Mouse (Mus musculus): Measurements from ENCODE around the gene Gng7. TPM values are rescaled to one million over a fixed set of nuclear protein-coding genes. Genes with fewer than 3 reads are reported as not detected.

Gene Gng7
- polyA plus RNA-seq, 1 experiment = 9.0 TPM

DNA sequence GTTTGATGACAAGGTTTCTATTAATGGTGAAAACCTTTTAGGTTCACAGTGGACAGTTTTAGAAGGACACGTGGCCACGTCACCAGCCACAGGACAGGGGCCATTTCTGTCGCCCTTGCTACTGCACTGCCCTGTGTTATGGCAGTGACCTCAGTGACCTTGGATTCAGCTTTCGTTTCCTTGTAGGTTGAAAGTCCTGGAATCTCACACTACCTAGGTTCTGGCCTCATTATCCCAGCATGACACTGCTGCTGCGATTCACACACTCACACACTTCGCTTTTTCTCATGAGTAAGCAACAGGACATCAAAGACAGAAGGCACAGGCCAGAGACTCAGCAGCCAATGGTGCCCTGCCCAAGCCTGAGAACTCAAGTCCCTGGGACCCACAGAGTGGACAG lies 57.8 kb downstream of the Gng7 start:
- Histone ChIP-seq H3K4me1 (ENCODE audit: control insufficient read depth, insufficient read depth, insufficient read length, low read length) (0 out of 2 replicates have a peak, but pooled peaks cover 3% of the 10 kb centered on the region), H3K4me3 (ENCODE audit: insufficient read depth, low read depth, low read length) (no peak overlapping the region), H3K27ac (replicated peaks; ENCODE audit: low read depth, low read length) (no peak overlapping the region)

- H3K27ac ChIP-seq (replicated peaks; ENCODE audit: low read depth, low read length) = no peak overlapping the region
- 0 out of 2 replicates have a peak, but pooled peaks cover 3% of the 10 kb centered on the region for H3K4me1 ChIP-seq (ENCODE audit: control insufficient read depth, insufficient read depth, insufficient read length, low read length)
These were observed 58.4 kb downstream of the Gng7 start for GRCm38 (mm10) chr10:80956385-80956784.

GRCm38 (mm10) chr10:80955536-80955935 lies 59.2 kb downstream of the Gng7 start:
- H3K27ac ChIP-seq (replicated peaks; ENCODE audit: low read depth, low read length) = no peak overlapping the region
- H3K4me1 ChIP-seq (ENCODE audit: control insufficient read depth, insufficient read depth, insufficient read length, low read length) = 0 out of 2 replicates have a peak, but pooled peaks cover 3% of the 10 kb centered on the region
- no peak overlapping the region for H3K4me3 ChIP-seq (ENCODE audit: insufficient read depth, low read depth, low read length)

More at GRCm38 (mm10) chr10:80956385-80956784, 58.4 kb downstream of the Gng7 start:
- no peak overlapping the region for H3K4me3 ChIP-seq (ENCODE audit: insufficient read depth, low read depth, low read length)

GRCm38 (mm10) chr10:80954843-80955242 lies 59.9 kb downstream of the Gng7 start:
- Histone ChIP-seq H3K4me1 (ENCODE audit: control insufficient read depth, insufficient read depth, insufficient read length, low read length) (no peaks in the 10 kb centered on the region), H3K4me3 (ENCODE audit: insufficient read depth, low read depth, low read length) (no peak overlapping the region), H3K27ac (replicated peaks; ENCODE audit: low read depth, low read length) (no peak overlapping the region)

GRCm38 (mm10) chr10:80954415-80954814 lies 60.3 kb downstream of the Gng7 start:
- Histone ChIP-seq H3K4me1 (ENCODE audit: control insufficient read depth, insufficient read depth, insufficient read length, low read length) (no peaks in the 10 kb centered on the region), H3K4me3 (ENCODE audit: insufficient read depth, low read depth, low read length) (no peak overlapping the region), H3K27ac (replicated peaks; ENCODE audit: low read depth, low read length) (no peak overlapping the region)

DNA sequence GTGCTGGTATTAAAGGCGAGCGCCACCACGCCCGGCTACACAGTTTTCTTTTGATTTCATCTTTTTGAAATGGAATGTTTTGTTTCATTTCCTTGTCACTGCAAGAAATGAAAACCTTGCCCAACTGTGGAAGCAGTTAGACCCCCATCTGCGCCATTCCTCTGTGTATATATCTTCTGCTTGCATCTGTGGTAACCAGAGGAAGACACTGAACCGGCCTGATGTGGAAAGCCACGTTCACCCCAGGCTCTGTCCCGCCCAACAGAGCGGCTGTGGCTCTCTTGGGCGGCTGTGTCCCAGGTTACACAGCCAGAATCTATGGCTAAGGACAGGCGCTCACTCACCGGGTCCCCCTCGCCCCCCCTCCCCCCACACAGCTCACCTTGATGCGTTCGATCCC lies 62.3 kb downstream of the Gng7 start:
- Histone ChIP-seq H3K4me1 (ENCODE audit: control insufficient read depth, insufficient read depth, insufficient read length, low read length) (peaks cover 13% of the 10 kb centered on the region; the same call in 1 of the 2 replicates), H3K27ac (replicated peaks; ENCODE audit: low read depth, low read length) (no peak overlapping the region), H3K4me3 (ENCODE audit: insufficient read depth, low read depth, low read length) (no peak overlapping the region)

GRCm38 (mm10) chr10:80951761-80952390 lies 62.9 kb downstream of the Gng7 start:
- no peak overlapping the region for H3K4me3 ChIP-seq (ENCODE audit: insufficient read depth, low read depth, low read length)

GRCm38 (mm10) chr10:80950314-80950713 lies 64.4 kb downstream of the Gng7 start:
- Histone ChIP-seq H3K4me3 (ENCODE audit: insufficient read depth, low read depth, low read length) (no peak overlapping the region), H3K27ac (replicated peaks; ENCODE audit: low read depth, low read length) (no peak overlapping the region), H3K4me1 (ENCODE audit: control insufficient read depth, insufficient read depth, insufficient read length, low read length) (peaks cover 13% of the 10 kb centered on the region; the same call in 1 of the 2 replicates)

More at GRCm38 (mm10) chr10:80951761-80952390, 62.9 kb downstream of the Gng7 start:
- Histone ChIP-seq H3K4me1 (ENCODE audit: control insufficient read depth, insufficient read depth, insufficient read length, low read length) (peaks cover 13% of the 10 kb centered on the region; the same call in 1 of the 2 replicates), H3K27ac (replicated peaks; ENCODE audit: low read depth, low read length) (no peak overlapping the region)

DNA sequence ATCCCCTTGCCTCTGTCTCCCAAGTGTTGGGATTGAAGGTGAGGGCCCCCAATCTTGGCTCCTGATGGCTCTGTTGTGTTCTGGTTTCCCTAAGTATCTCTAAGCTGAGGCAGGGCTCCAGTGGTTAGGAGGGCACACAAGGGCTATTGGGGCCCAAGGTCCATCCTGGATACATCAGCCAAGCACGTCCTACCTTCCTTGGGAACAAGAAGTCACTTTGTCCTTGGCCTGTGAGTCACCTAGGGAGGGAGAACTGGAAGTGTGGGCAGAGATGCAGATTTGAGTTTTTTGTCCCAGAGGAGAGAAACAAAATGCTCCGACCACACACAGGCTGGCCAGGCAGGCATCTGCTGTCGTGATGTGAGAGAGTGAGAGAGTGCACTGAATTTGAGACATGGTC lies 65.7 kb downstream of the Gng7 start:
- H3K4me1 ChIP-seq (ENCODE audit: control insufficient read depth, insufficient read depth, insufficient read length, low read length) = peaks cover 13% of the 10 kb centered on the region; the same call in 1 of the 2 replicates
- H3K27ac ChIP-seq (replicated peaks; ENCODE audit: low read depth, low read length) = no peak overlapping the region
- H3K4me3 ChIP-seq (ENCODE audit: insufficient read depth, low read depth, low read length) = no peak overlapping the region

DNA sequence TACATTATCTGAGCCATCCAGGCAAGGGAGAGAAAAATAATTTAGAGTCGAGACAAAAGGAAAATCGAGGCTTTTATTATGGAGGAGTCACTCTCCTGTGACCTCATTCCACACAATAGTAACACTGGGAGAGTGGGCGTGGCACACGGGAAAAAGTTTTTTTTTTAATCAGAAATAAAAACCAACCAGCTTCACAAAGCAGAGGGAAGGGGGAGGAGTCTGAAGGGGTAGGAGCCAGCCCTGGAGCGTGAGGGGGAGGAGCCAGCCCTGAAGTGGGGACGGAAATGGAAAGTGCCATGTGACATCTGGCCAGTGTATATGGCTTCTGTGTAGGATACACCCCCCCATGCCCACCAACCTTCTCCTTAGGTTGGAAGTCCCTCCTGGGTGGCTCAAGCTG lies 66.2 kb downstream of the Gng7 start:
- H3K4me3 ChIP-seq (ENCODE audit: insufficient read depth, low read depth, low read length) = no peak overlapping the region
- H3K4me1 ChIP-seq (ENCODE audit: control insufficient read depth, insufficient read depth, insufficient read length, low read length) = peaks cover 13% of the 10 kb centered on the region; the same call in 1 of the 2 replicates
- H3K27ac ChIP-seq (replicated peaks; ENCODE audit: low read depth, low read length) = peak overlapping the region; percentile 15; the same call in 1 of the 2 replicates

- 0 out of 2 replicates have a peak overlapping the region, but pooled peaks have one; percentile 15 for H3K27ac ChIP-seq (replicated peaks; ENCODE audit: low read depth, low read length)
These were observed 66.9 kb downstream of the Gng7 start for GRCm38 (mm10) chr10:80947802-80948201.

GRCm38 (mm10) chr10:80946684-80947437 lies 67.9 kb downstream of the Gng7 start:
- peaks cover 14% of the 10 kb centered on the region for H3K4me1 ChIP-seq (ENCODE audit: control insufficient read depth, insufficient read depth, insufficient read length, low read length)
- H3K4me3 ChIP-seq (ENCODE audit: insufficient read depth, low read depth, low read length) = no peak overlapping the region
- no peak overlapping the region for H3K27ac ChIP-seq (replicated peaks; ENCODE audit: low read depth, low read length)

More at GRCm38 (mm10) chr10:80947802-80948201, 66.9 kb downstream of the Gng7 start:
- Histone ChIP-seq H3K4me1 (ENCODE audit: control insufficient read depth, insufficient read depth, insufficient read length, low read length) (peaks cover 13% of the 10 kb centered on the region; the same call in 1 of the 2 replicates), H3K4me3 (ENCODE audit: insufficient read depth, low read depth, low read length) (no peak overlapping the region)

DNA sequence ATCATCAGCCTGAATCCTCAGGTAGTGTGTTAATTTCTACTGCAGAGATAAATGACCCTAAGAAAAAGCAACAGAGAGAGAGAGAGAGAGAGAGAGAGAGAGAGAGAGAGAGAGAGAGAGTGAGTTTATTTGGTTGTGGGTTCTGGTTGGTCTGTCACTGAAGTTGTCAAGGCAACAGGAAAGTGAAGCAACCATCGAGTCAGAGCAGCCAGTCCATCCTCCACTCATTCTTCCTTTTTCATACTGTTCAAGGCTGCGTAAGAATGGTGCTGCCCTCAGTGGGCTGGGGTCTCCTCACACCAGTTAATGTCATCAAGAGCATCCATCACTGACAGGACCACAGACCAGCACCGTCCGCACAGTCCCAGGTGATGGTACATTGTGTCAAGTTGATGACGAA lies 70.5 kb downstream of the Gng7 start:
- Histone ChIP-seq H3K4me1 (ENCODE audit: control insufficient read depth, insufficient read depth, insufficient read length, low read length) (peaks cover 28% of the 10 kb centered on the region), H3K4me3 (ENCODE audit: insufficient read depth, low read depth, low read length) (no peak overlapping the region), H3K27ac (replicated peaks; ENCODE audit: low read depth, low read length) (no peak overlapping the region)

GRCm38 (mm10) chr10:80943701-80944100 lies 71.0 kb downstream of the Gng7 start:
- Histone ChIP-seq H3K4me3 (ENCODE audit: insufficient read depth, low read depth, low read length) (no peak overlapping the region), H3K4me1 (ENCODE audit: control insufficient read depth, insufficient read depth, insufficient read length, low read length) (peaks cover 25% of the 10 kb centered on the region), H3K27ac (replicated peaks; ENCODE audit: low read depth, low read length) (no peak overlapping the region)

- H3K4me3 ChIP-seq (ENCODE audit: insufficient read depth, low read depth, low read length) = no peak overlapping the region
- peaks cover 20% of the 10 kb centered on the region for H3K4me1 ChIP-seq (ENCODE audit: control insufficient read depth, insufficient read depth, insufficient read length, low read length)
- H3K27ac ChIP-seq (replicated peaks; ENCODE audit: low read depth, low read length) = no peak overlapping the region
These were observed 71.8 kb downstream of the Gng7 start for GRCm38 (mm10) chr10:80942919-80943318.

Data from brown adipose tissue, adult 24 weeks (tissue).